Mouse (Mus musculus) erythroid progenitor cell, adult 5-6 weeks (primary cell): Measurements from ENCODE around the gene Arrdc5. TPM values are rescaled to one million over a fixed set of nuclear protein-coding genes. Genes with fewer than 3 reads are reported as not detected.

Source experiments
- ATAC-seq: replicated peaks from 2 replicates; pipeline ENCODE4 v1.8.0; 2016; ENCODE audit warnings: moderate number of reproducible peaks, mild to moderate bottlenecking, moderate TSS enrichment, inconsistent platforms; ENCODE audit not compliant: poor library complexity, low FRiP score, severe bottlenecking
- total RNA-seq, 2 experiments: library from RNA; stranded (forward) in 1 of 2; stranded (reverse) in 1 of 2; fragments of 150-400 nt in 1 of 2; fragments of 186-747, 209-891 nt in 1 of 2; gene quantifications; 2 replicates each; pipeline versions ENCODE4 v1.2.3 to v1.2.4; 2015 to 2017; ENCODE audit warnings: low replicate concordance in 2 of 2

Arrdc5 gene
- total RNA-seq, 2 experiments from 2014 or later: not detected

DNA sequence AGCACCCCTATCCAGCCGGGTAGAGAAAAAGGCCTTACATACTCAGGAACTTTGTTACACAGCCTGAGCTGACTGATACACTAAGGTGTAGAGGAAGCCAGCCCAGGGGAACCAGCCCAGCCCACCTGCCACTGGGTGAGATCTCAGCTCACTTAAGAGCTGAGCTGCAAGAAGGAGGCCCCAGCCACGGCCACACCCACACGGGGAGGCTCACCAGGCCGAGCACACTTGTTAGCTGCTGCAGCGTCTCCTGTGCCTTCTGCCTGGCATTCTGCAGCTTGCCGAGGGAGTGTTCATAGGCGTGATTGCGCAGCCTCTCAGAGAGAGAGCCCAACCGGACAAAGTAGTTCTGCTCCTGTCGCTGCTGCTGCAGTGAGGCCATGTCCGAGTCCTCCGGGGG, 18.9 kb downstream of the Arrdc5 start:
- ATAC-seq: no peak

DNA sequence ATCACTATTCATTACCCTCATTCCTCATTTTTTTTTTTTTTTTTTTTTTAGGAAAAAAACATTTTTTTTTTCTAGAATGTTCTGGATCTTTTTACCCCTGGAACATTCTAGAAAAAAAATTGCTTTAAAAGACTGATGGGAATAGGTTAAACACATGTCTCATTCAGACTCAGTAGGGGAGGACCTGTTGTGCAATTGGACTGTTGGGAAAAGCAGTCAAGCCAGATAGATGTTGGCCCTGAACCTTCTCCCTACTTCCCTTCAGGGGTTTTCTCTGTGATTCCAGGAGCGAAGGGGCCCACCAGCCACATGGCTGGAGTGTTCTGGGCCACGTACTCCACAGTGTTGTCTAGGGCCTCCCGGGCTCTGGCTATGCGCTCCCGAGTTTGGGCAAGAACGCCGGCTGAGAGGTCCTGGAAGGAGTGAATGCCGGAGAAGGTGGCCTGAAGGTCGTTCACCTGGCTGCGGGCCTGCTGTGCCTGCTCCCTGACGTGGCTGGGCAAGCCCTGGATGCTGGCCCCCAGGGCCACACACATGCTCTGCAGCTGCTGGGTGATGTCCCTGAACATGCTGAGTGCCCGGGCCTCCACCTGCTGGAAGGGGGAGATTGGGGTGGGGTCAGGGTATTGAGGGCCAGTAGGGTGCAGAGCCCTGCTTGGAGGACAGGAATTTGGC, 20.5 kb downstream of the Arrdc5 start:
- no peak for ATAC-seq

DNA sequence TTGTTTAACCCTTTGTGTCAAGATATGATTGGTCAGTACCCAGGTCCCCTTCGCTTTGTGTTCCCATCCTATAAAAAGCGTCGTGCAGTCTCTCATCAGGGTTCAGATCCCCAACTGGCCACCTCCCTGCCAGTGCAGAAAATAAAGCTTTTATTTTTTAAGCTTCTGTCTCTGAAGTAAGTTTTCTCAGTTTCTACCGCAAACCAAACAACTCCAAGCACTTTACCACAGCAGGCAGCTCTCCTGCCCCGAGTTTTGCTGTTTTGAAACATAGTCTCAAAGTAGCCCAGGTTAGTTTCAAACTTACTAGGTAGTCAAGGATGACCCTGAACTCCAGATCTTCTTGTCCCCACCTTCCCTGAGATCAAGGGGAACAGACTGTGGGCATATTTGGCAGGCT, 21.7 kb downstream of the Arrdc5 start:
- no peak for ATAC-seq

DNA sequence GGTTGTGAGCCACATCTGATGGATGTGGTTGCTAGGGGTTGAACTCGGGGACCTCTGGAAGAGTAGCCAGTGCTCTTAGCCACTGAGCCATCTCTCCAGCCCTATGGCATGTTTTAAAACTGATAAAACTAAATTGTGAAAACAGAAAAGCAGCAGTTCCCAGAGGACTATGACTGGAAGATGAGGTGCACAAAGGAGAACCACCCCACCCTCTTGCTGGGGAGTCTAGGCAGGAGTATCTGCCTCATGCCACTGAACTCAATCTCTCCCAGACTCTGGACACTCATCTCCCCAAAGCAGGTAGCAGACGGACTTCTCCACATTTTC, 22.6 kb downstream of the Arrdc5 start:
- no peak for ATAC-seq

DNA sequence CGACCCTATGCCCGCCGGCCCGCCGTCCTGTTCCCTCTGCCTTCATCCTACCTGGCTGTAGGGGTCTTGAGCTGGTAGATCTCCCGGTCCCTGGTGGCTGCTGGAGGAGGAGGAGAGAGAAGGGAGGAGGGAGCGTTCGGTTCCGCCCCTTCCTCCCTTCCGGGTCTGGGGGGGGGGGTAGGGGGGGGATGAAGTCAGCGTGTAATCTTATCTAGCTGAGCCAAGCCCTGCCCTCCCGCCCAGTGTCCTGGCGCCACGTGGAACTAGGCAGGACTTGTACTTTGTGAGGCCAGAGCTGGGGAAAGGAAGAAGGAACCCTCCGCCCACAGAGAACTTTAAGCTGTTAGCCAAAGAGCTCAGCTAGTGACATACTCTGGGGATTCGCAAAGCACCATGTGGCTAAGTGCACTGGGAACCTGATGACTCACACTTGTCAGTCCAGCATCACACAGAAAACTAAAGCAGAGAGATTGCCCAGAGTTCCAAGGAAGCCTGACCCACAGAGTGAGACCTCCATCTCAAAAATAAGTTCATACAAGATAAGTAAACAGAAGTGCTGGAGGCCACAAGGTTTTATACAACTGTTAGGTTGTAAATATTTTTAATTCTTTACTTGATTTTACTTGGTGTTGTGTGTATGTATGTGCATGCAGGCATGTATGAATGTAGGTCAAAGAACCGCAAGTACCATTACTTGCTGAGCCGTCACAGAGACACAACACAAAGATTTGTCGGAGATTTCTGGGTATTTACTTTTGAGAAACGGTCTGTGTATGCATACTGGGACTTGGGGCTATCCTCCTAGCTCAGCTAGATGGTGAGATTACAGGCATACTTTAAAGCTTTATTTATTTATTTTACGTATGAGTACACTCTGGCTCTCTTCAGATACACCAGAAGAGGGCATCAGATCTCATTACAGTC, 23.2 kb downstream of the Arrdc5 start, which contains the start of gene Ticam1:
TSS of gene Ticam1 (minus strand) at position 144 of the 924 bp plus-strand sequence.
- peak; percentile 80 for ATAC-seq

DNA sequence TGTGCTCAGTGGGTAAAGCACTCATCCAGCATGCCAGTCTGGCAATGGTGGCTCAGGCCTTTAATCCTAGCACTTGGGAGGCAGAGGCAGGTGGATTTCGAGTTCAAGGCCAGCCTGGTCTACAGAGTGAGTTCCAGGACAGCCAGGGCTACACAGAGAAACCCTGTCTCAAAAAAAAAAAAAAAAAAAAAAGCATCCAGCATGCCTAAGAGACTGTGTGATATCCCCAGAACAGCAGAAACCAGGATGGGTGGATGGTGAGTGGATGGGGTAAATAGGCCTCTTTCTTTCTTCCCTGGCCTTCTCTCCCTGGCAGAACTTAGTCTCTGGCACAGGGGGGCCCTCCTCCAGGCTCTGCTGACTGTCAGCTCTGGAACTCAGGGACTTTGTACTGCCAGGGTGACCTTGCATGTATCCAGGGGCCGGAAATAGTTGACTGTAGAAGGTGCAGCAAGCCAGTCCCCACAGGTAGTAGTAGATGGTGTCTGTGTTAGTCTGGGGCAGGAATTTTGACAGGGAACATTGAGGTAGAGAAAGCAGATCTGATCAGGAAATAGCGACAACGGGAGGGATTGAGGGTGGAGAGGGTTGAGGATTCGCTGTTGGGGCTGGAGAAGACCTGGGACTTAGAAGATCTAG, 24.1 kb downstream of the Arrdc5 start:
- ATAC-seq: 0 out of 2 replicates have a peak, but pooled peaks have one; percentile 12

DNA sequence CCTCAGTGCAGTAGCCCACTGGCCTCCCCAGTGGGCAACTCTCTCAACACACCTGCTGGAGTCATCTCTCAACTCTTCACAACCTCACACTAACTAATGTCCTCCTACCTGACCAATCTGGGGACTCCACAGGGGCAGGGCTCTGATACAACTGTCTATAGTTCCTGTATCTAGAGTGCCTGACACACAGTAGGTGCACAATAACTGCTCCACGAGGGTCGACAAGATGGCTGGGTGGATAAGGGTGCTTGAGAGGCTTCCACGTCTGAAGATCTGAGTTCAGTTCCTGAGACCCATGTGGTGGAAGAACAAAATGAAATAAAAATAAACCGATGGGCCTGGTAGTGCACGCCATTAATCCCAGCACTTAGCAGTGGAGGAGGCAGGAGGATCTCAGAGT, 26.1 kb downstream of the Arrdc5 start:
- ATAC-seq: no peak

DNA sequence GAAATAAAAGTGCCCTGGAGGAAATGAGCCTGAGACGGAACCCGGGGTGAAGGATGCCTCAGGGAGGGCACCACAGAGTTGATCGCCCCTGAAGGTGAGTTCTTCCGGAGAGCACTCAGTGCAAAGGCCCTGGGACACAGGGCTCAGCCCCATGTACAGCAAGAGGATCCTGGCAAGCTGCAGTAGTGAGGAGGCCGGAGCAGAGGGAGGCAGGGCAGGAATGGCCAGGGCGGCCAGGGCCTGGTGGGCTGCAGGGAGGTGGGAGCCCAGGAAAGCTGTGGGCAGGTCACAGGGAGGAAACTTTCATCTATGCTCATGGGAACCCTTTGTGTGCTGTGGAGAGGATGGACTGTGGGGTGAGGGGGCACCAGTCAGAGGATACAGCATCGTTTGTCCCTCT, 26.6 kb downstream of the Arrdc5 start:
- ATAC-seq: no peak

DNA sequence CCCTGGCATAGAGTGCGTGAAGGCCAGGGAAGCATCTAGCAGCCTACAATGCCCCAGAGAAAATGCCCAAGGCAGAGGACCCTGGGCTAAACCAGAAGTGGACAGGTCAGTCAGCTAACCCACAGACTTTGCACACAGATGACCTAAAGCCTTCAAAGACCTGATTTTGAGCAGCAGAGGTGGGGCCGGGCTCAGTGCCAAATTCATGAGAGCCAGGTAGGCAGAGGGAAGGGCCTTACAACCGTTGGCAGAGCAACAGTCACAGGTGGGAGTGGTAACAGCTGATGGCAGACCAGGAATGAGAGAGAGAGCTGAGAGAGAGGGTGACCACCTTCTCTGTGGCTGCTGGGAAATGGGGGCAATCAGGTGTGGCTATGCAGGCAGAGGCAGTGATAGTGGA, 27.4 kb downstream of the Arrdc5 start:
- no peak for ATAC-seq

DNA sequence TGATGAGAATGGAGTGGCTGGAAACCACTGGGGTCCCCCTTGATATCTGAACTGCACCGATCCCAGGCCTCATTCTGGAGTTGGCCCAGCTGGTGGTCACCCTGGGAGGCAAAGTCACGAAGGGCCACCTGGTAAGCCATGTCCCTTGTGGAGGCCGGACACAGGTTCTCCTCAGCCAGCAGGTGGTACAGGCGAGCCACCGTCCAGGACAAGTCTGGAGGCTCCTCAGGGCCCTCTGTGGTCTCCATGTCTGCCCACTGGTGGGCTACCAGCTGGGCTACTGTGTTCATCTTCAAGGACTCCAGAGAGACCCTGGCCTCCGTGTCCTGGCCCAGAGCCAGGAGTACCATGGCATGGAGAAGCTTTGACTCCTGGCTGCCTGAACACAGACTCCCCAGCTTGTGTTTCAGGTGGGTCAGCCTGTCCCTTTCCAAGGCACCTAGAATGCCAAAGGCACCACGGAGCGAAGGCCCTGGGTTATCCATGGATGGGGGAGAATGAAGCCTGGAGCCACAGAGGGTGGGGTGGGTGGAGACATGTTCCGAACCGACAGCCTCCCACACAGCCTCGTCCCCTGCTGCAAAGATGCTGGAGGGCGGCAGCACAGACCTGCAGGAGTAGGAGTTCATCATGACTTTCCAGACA, 28.4 kb downstream of the Arrdc5 start:
- no peak for ATAC-seq

DNA sequence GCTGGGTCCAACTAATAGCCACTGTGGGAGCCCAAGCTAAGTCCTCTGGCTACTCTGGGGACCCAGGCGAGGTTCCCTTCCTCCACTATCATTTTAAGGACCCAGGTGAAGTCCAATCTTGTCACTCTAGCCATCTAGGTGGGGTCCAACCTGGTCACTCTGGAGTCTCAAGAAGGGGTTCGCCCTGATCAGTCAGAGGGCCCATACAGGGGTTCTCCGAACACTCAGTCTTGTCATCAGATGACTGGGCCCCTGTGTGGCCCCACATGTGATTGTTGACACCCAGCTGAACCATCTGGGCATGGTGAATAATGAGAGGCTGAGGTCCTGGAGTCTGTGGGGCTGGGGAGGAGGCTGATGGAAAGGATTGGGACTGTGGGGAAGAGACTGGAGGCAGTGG, 30.3 kb downstream of the Arrdc5 start:
- no peak for ATAC-seq

DNA sequence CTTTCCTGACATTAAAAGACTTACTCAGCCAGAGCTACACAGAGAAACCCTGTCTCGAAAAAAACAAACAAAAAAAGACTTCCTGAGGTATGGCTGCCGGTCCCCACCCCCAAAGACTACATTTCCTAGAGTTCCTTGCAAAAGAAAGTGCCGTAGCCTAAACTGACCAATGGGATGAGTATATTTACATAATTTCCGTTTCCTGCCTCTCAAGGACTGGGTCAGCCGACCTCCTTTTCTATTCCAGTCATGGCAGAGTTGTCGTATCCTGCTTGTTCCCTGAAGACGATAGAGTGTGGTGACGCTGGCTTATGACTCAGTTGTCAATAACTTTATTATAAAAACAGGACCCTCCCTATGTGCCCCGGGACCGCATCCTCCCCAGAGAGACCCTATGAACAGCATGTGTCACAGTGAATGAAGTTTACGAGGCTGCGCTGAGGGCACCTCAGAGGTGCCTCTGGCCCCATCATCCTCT, 30.9 kb downstream of the Arrdc5 start:
- ATAC-seq: peak; percentile 62

DNA sequence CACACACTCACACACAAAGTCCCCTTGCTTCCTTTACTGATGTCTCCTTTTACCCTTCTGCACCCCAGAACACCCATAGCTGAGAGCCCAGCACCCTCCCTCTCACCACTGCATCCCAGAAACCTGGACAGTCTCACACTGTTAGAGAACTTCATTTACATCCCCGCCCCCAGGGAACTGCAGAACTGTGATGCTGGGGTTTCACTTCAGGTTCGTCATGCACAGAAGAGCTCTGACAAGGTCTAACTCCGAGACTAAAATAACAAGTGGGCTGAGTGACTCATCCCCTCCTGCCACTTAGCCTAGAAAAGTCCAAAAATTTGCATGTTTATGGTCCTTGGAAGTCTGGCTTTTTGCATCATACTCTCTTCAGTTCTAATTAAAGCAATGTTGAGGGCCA, 33.8 kb downstream of the Arrdc5 start:
- ATAC-seq: no peak

DNA sequence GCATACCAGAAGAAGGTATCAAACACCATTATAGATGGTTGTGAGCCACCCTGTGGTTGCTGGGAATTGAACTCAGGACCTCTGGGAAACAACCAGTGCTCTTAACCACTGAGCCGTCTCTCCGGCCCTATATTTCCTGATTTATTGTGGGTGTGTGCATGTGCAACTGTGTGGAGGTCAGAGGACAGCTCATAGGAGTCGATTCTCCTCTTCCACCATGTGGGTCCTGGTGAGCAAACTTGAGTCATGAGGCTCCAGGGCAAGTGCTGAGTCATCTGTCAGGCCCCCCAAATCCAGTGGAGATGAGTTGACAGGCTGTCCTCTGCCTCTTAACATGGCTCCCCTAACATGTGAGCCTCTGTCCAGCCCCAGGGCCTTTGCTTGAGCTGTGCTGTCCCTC, 34.2 kb downstream of the Arrdc5 start:
- no peak for ATAC-seq

DNA sequence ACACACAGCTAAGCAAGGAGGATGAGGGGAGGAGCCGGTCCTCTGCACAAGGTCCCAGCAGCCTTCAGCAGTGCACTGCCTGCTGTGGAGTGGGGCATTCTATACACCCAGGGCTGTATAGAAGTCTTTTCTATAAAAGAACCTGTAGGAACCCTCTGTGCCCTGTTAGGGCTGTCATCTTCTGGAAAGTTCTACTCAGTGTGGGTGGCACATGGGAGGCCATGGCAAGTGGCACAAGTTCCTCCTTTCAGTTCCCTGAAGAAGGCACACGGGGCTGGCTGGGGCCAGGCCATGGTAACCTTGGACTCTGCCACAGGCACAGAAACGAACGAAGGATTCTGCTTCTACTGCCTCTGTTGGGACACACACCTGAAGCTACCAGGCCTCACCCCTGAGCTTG, 35.1 kb downstream of the Arrdc5 start:
- no peak for ATAC-seq

DNA sequence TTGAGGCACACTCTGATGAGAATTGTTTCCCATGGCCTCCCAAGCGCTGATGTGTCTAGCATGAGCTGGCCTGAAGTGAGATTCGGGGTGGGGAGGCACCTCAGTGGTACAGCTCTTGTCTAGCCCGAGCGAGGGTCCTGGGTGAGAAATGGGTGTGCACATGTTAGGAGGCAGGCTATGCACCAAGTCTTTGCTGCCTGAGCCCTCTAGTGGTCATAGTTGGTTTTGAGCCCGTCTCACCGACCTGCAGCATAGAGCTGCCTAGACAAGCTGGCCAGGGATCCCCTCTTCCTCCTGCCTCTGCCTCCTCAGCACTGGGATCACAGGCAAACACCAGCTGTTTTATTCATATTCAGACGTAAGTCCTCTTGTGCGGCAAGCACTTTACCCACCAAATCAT, 36.1 kb downstream of the Arrdc5 start:
- ATAC-seq: peak; percentile 92

DNA sequence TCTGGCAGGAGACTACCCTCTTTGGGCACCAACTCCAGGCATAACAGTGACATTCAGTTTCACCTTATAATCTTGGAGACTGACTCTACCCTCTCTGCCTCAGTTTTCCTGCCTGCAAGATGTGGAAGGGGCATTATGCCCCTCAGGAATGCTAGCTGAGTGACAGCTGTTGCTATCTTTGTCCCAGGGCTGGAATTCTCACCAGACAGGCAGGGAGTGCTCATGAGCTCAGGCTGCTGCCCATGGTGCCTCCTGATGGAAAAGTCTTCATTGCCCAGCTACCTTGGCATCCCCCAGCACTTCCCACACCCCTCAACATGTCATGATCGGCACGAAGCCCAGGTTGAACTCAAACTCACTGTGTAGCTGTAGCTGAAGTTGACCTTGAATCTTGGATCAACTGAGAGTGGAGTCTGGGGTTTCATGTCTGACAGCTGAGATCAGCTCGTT, 37.4 kb downstream of the Arrdc5 start:
- ATAC-seq: no peak

DNA sequence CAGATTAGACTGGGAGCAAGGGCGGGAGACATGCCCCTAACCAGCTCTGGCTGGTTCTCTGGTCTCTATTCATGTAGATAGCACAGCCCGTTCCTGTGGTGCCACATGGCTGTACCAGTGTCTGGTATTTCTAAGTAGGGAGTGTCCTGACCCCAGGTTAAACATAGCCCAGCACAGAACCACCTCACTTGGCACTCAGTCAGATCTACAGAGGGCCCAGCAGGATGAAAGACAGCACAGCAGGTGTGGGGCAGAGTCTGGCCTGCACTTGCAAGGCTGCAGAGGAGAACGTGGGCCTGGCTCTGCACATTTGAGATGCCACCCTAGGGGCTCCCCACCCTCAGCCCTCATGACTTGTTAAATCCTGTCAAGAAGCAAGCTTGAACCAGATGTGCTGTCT, 38.9 kb downstream of the Arrdc5 start:
- no peak for ATAC-seq

DNA sequence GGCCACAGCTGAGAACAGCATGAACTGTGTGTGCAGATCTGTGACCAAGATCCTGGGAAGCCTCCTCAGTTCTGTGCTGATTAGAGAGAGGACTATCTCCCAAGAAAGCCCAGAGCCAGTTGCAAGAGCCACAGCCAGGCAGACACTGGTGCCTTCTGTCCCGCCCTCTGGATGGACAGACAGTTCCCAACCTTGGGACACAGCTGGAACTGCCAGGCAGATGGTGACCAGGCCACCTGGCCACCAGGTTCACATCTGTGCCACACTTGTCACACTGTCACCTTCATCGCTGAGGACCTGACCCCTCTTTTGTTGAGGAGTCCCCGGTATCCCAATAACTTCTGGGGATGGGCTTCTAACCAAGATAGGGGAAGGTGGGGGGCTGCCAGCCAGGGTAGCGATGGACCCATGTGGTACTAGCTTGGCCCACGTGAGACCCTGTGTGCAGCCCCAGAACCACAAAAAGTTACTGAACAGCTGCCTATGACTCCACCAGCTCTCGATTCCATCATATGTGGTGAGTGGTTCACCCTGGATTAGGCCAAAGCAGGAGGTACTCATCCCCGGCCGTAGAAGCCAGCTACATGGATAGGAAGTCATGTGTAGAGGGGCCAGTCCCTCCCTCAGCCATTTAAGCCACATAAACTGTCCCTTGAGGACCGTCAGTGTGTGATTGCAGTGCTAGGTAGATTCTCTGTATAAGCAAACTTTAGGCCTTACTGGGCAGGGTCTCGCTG, 40.6 kb downstream of the Arrdc5 start:
- no peak for ATAC-seq
